Mouse (Mus musculus): ENCODE results near the gene Foxm1.

DNA sequence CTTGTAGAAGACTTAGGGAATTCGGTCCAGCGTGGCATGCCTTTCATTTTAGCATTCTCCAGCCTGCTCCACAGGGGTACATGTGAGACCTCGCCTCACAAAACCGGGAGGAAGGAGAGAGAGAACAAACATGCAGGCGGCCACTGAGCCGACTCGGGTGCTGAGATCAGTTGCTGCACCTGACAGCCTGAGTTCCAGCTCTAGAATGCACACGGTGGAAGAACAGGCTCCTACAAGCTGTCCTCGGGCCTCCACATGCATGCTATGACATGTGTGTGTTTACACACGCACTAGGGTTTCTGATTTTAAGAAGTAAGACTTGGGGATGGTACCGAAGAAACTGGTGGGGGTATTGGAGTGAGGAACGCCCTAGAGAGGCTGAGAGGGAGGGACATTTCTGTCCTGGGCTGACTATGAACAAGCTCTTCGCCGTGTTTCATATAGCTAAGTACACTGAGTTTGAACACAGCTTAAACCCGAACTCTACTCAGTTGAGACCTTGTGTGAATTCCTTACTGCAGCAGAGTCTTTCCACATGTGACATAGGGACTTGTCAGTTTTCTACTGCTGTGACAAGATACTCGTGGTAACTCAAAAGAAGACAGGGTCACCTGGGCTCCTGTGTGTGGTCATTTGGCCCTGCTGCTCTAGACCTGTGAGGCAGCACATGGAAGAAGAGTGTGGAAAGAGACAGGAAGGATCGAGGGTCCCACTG lies 13.8 kb downstream of the Foxm1 start:
- TF ChIP-seq TAL1 (IDR thresholded peaks at IDR 0.05; ENCODE audit: low read length) = no peak
- no peak for TF ChIP-seq USF1 (IDR thresholded peaks at IDR 0.05; ENCODE audit: low read depth, low read length)
